Mouse (Mus musculus): Measurements from ENCODE around the gene Dusp18. TPM values are rescaled to one million over a fixed set of nuclear protein-coding genes. Genes with fewer than 3 reads are reported as not detected.

The Dusp18 gene
- 4.0 TPM for total RNA-seq (2023)

DNA sequence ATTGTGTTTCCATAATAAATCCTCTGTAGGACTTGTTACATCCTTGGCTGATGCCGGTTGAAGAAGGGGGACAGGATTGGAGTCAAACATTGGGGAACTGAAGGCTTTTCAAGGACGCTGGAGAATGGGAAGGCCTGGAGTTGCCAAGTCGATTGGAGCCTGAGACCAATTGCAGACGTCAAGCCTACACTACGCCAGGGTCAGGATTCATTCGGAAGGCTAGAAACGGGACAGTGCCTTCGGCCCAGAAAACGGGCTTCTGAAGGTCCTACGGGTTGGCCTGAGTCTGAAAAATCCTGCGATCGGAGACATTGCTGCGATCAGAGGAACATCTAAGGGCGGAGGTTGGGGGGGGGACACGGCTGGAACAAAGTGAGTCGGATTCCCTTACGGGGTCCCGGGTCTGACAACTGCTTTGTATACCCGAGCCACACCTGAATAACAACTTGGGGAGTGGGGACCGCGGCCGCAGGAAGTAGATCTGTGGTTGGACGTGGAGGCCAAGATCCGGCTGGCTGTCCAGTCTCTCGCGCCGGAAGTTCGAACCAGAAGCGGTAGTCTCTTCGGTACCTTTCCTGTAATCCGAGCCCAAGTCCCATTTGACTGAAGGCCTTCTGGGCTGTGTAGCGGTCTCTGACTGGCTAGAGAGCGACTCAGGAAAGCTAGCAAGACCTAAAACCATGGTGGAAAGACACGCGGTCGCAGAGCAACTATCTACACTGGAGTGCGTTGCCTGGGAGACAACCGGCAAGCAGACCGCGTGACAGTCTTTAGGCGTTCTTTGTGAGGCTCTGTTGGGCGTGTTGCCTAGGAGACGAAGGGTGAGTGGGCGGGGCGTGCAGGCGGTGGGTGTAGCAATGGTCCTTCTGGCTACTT lies at the start of gene Dusp18, which contains the start of gene 4921536K21Rik:
TSS of gene Dusp18 (plus strand) at position 835 of the 876 bp plus-strand sequence.
TSS of gene 4921536K21Rik (minus strand) at position 693 of the 876 bp plus-strand sequence.

DNA sequence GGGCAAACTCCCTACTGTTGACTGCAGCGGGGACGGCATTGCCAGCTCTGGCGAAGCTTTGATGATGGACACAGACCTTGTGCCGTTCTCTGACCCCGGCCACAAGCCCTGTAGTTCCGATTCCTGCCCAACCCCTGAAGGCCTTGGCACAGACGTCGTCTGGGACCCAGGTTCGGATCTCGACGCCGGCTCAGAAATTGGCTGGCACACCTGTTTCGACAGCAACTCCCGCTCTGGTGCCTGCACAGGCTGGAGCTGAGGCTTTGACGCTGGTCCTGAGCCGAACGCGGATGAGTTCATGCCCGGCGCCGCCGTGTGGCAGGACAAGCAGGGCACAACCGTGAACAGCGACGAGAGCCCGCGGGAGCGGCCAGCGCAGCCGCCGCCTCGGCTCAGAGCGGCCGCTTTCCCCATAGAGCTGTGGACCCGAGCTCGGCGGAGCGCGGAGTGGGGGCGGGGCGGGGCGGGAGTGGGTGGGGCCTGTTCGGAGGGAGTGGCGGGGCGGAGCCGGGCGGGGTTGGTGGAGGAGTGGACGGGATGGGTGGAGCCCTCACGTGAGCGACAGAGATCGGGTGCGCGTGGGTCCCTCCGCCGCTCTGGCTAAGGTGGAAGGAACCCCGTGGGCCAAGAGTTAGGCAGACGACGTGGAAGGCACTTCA lies 31.5 kb upstream of the Dusp18 start, which contains the start of gene Osbp2:
TSS of gene Osbp2 (minus strand) at position 450 of the 659 bp plus-strand sequence.

DNA sequence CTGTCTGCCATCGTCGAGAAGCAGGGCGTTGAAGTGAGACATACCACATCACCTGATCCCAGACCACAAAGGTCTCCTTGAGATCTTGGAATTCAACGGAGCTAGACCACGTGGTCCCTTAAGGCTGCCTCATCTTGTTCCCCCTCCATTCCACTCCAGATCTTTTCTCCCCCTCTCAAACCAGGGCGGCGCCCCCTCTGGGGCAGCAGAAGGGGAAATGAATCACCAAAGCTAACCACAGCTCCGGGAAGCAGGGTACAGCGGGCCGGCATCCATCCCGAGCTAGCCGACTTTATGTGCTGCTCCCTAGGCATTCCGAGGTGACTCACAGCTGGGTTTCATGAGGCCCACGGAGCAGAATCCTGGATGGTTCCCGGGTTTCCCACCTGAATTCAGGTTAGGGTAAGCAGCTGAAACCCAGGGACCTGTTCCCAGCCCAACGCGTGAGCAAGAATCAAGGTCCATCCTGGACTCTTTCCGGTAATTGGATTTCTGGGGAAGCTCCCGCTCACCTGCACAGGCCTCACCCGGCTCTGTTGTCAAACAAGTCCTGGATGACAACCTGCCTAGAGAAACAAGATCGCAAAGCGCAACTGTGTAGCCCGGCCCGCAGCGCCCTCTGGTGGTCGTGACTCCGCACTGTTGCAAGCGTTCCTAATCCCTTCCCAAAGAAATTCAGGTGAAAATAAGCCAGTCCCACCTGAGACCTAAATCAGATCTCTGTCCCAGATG lies 19.2 kb downstream of the Dusp18 start, which contains the start of gene Slc35e4:
TSS of gene Slc35e4 (minus strand) at position 556 of the 732 bp plus-strand sequence.

DNA sequence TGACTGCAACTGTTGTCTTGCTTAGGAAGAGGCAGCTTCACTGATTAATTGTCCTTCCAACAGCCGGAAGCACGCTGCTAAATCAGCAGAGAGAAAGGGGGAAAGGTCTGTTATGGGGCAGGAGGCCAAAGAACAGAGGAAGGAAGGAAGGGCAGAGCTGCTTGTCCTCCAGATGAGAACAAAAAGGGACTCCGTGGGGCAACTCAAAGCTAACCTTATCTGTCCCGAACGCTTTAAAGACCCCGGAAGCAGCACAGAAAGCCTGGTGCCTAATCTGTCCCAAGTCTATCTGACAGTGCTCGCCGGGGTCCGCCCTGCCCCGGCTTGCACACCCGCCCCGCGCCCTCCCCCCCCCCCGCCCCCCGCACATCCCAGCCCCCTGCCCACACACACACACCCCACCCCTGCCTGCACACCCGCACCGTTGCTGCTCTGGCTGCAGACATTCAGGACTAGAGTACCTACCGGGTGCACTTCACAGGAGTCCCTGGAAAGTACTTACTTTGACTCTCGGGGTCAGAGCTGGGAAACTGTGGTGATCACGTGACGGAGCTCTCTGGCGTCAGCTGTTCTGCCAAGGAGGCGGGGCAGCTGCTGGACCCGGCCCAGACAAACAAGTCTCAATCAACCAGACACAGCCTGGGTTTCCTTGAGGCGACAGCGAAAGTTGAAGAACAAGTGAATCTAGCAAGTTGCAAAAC lies 36.6 kb downstream of the Dusp18 start, which contains the start of gene Tcn2:
TSS of gene Tcn2 (minus strand) at position 649 of the 701 bp plus-strand sequence.

Other genes starting within 250 kb of the Dusp18 start
- gene Morc2a, start 246.0 kb upstream of the Dusp18 start, total RNA-seq (2023) = 64.4 TPM
- gene Osbp2, start 31.3 kb upstream of the Dusp18 start, total RNA-seq (2023) = not detected
- 0.35 TPM for gene 4921536K21Rik, start 142 bp upstream of the Dusp18 start, total RNA-seq (2023)
- 3.3 TPM for gene Slc35e4, start 19.4 kb downstream of the Dusp18 start, total RNA-seq (2023)
- gene Tcn2, start 36.9 kb downstream of the Dusp18 start, total RNA-seq (2023) = 12.4 TPM
- 64.9 TPM for gene Pes1, start 68.7 kb downstream of the Dusp18 start, total RNA-seq (2023)
- gene 4930556J24Rik, start 81.5 kb downstream of the Dusp18 start, total RNA-seq (2023) = not detected
- not detected for gene Gal3st1, start 88.4 kb downstream of the Dusp18 start, total RNA-seq (2023)
- not detected for gene Sec14l4, start 136.2 kb downstream of the Dusp18 start, total RNA-seq (2023)
- not detected for gene Sec14l3, start 169.6 kb downstream of the Dusp18 start, total RNA-seq (2023)
- not detected for gene Mtfp1, start 200.2 kb downstream of the Dusp18 start, total RNA-seq (2023)
- gene Sec14l2, start 228.2 kb downstream of the Dusp18 start, total RNA-seq (2023) = 1.0 TPM
- 29.4 TPM for gene Rnf215, start 240.0 kb downstream of the Dusp18 start, total RNA-seq (2023)

All from CD4-positive naive resting alpha-beta T cell, adult 57 days (primary cell).